Mouse (Mus musculus): ENCODE results near the gene Cep290. TPM values are rescaled to one million over a fixed set of nuclear protein-coding genes. Genes with fewer than 3 reads are reported as not detected.
"Not testable (repeated sequence)": the region's sequence is repeated elsewhere in the genome, so short reads cannot be mapped to it uniquely, and the experiment has no call there.

Gene Cep290
- 23.3 and 27.1 TPM in 2 replicates for total RNA-seq (2017)

- peak; percentile 91 to 93 for ATAC-seq (replicated peaks in 1 of 2; ENCODE audit: insufficient read depth in 1 of 2, low FRiP score in 2 of 2, low TSS enrichment in 1 of 2, low read depth in 1 of 2, poor library complexity in 2 of 2, severe bottlenecking in 2 of 2)
Observed at GRCm38 (mm10) chr10:100487097-100487978, at the start of gene Cep290, which contains the start of gene Tmtc3. Cep290 (plus strand) TSS chr10:100487558. Tmtc3 (minus strand) TSS chr10:100487350.

- no peak for ATAC-seq (replicated peaks in 1 of 2; ENCODE audit: insufficient read depth in 1 of 2, low FRiP score in 2 of 2, low TSS enrichment in 1 of 2, low read depth in 1 of 2, poor library complexity in 2 of 2, severe bottlenecking in 2 of 2)
Observed at GRCm38 (mm10) chr10:100449394-100449793, 38.0 kb upstream of the Cep290 start.

DNA sequence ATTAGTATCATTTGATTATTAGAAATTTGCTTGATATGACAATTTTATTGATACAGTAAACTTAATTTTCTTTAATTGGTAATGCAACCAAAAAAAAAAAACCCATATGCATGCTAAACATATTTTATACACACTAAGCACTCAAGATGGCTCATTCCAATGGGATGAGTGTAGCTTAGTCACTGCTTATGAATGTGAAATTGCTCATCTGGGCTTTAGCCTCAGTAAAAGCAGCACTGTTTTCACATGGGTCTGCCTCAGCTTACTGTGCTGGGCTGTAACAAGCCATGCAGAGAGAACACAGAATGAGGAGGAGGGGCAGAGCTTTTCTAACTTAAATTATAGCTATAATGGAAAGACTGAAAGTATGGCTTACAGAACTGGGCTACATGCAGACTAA is 26.8 kb upstream of the Cep290 start:
- ATAC-seq (replicated peaks in 1 of 2; ENCODE audit: insufficient read depth in 1 of 2, low FRiP score in 2 of 2, low TSS enrichment in 1 of 2, low read depth in 1 of 2, poor library complexity in 2 of 2, severe bottlenecking in 2 of 2) = no peak

DNA sequence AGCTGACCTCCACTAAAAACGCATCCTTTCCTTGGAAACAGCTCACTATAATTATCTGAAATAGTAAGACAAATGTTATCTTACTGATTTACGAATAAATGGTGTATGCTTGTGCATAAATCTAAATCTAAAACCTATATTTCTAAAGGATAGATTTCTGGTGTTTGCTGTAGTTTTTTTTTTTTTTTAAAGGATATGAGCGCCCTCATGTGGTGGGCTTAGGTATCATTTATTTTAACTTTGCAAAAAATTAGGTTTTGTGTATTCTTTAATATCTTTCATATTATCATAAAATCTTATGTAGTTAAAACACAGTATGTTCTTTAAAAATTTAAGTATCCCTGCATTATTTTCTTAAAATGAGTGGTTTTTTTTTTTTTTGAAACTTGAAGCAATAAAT is 12.3 kb upstream of the Cep290 start:
- no peak for ATAC-seq (replicated peaks in 1 of 2; ENCODE audit: insufficient read depth in 1 of 2, low FRiP score in 2 of 2, low TSS enrichment in 1 of 2, low read depth in 1 of 2, poor library complexity in 2 of 2, severe bottlenecking in 2 of 2)

DNA sequence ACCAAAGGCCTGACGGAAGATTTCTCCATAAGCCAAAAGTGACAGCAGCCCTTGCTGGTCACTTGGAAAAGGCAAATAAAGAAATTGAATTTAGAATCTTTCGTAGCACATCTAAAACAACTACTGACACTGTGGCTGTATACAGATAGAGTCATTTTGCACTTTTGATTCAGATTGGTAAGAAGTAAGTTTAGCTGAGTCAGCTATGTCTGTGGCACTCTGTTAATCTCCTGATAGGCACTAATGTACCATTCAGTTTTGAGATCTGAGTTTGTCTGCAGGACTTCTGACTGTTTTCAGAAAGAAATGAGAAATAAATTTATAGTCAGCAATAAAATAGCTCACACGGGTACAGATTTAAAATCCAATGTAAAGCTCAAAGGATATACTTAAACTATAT is 7.8 kb upstream of the Cep290 start:
- ATAC-seq (replicated peaks in 1 of 2; ENCODE audit: insufficient read depth in 1 of 2, low FRiP score in 2 of 2, low TSS enrichment in 1 of 2, low read depth in 1 of 2, poor library complexity in 2 of 2, severe bottlenecking in 2 of 2) = no peak

DNA sequence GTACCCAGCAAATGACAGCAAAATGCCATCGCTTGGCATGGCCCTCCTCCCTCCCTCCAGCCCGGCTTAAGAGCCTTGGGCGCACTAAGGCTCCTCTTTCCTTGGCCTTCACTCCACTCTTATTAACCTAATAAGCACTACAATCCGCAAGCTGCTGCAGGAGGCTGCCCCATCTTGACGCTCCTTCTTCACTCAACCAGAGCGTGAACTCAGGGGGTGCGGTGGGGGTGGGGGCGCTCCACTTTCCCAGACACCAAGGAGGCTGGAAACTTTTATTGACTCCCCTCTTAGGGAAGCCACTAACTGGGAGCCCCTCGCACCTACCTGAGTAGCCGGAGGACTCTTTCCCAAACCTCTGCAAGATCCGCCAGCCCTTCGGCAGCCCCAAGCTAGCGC is 659 bp upstream of the Cep290 start:
- peak; percentile 49 to 57 for ATAC-seq (replicated peaks in 1 of 2; ENCODE audit: insufficient read depth in 1 of 2, low FRiP score in 2 of 2, low TSS enrichment in 1 of 2, low read depth in 1 of 2, poor library complexity in 2 of 2, severe bottlenecking in 2 of 2)

GRCm38 (mm10) chr10:100491916-100492315 is 4.6 kb downstream of the Cep290 start:
- ATAC-seq (replicated peaks in 1 of 2; ENCODE audit: insufficient read depth in 1 of 2, low FRiP score in 2 of 2, low TSS enrichment in 1 of 2, low read depth in 1 of 2, poor library complexity in 2 of 2, severe bottlenecking in 2 of 2) = no peak

- peak in 1 of 2 experiments; percentile 36; a peak in 1 of 4 replicates for ATAC-seq (replicated peaks in 1 of 2; ENCODE audit: insufficient read depth in 1 of 2, low FRiP score in 2 of 2, low TSS enrichment in 1 of 2, low read depth in 1 of 2, poor library complexity in 2 of 2, severe bottlenecking in 2 of 2)
Observed at GRCm38 (mm10) chr10:100498309-100498708, 11.0 kb downstream of the Cep290 start.

DNA sequence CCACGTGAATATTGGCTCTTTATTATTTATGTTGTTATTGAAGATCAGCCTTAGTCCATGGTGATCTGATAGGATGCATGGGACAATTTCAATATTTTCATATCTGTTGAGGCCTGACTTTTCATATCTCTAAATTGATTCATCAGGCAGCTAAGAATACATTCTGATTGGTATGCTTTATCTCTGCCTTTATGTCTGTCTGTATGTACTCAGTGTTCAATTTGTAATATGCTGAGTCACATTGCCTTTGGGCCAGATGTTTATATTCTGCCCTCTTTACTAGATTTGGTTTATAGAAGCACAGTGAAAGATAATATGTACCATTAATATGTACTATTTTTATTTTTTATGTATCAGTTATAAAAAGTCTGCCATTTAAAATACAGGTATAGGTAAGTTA is 20.8 kb downstream of the Cep290 start:
- no peak for ATAC-seq (replicated peaks in 1 of 2; ENCODE audit: insufficient read depth in 1 of 2, low FRiP score in 2 of 2, low TSS enrichment in 1 of 2, low read depth in 1 of 2, poor library complexity in 2 of 2, severe bottlenecking in 2 of 2)

- no peak for ATAC-seq (replicated peaks in 1 of 2; ENCODE audit: insufficient read depth in 1 of 2, low FRiP score in 2 of 2, low TSS enrichment in 1 of 2, low read depth in 1 of 2, poor library complexity in 2 of 2, severe bottlenecking in 2 of 2)
Observed at GRCm38 (mm10) chr10:100521617-100522016, 34.3 kb downstream of the Cep290 start.

DNA sequence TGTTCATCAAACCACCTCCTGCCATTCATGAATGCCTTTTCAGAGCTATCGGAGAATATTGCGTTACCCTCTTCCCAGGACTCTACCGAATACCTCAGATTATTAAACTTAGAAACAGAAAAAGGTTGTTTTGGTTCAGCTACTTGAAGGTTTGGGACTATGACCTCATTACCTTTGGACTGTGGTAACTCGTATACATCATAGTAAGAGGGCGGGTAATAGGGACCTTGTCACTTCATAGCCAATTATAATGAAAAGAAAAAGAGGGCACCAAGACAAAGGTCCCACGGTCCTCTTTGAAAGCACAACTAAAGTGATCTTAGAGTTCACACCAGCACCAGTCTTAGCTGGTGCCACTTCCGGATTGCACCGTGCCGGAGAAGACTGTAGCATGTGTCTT is 35.0 kb downstream of the Cep290 start:
- no peak for ATAC-seq (replicated peaks in 1 of 2; ENCODE audit: insufficient read depth in 1 of 2, low FRiP score in 2 of 2, low TSS enrichment in 1 of 2, low read depth in 1 of 2, poor library complexity in 2 of 2, severe bottlenecking in 2 of 2)

DNA sequence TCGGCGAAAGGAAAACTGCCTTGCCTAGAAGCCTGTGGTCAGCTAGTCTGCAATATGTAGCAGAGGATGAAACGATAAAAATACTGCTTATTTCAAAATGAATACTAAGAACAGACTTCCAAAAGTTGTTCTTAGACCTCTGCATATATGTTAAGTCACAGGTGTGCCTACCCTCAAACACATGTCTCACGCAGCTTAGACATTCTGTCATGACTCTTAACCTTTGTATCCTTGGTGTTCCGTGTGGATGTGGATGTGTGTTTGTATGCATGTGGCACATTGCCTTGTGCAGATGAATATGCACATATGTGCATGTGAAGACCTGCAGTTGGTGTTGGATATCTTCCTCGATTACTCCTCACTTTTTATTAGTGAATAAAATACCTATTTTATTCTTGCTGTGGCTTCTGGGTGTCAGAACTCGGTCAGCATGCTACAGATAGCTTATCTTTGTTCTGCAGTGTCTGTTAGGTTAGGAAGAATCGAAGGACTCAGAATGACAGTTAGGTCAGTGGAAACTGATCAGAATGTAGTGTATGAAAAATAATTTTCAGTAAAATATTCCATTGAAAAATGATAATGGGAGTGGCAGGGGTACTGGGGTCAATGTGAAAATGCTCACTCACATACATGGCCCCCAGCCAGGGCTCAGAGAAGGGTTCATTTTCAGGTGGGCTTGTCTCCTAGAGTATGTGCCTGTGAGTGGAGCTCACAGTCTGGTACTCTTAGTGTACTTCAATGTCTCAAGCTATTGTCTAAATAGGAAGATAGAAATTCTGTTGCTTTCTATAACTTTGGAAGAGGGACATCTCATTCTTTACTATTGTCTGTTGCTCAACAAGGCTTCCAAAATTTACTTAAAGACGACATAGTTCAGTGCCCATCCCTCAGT is 37.4 kb downstream of the Cep290 start:
- ATAC-seq (replicated peaks in 1 of 2; ENCODE audit: insufficient read depth in 1 of 2, low FRiP score in 2 of 2, low TSS enrichment in 1 of 2, low read depth in 1 of 2, poor library complexity in 2 of 2, severe bottlenecking in 2 of 2) = no peak

- ATAC-seq (replicated peaks in 1 of 2; ENCODE audit: insufficient read depth in 1 of 2, low FRiP score in 2 of 2, low TSS enrichment in 1 of 2, low read depth in 1 of 2, poor library complexity in 2 of 2, severe bottlenecking in 2 of 2) = no peak
Observed at GRCm38 (mm10) chr10:100556566-100557175, 69.3 kb downstream of the Cep290 start.

- not testable (repeated sequence) for ATAC-seq (replicated peaks in 1 of 2; ENCODE audit: insufficient read depth in 1 of 2, low FRiP score in 2 of 2, low TSS enrichment in 1 of 2, low read depth in 1 of 2, poor library complexity in 2 of 2, severe bottlenecking in 2 of 2)
Observed at GRCm38 (mm10) chr10:100560194-100560883, 73.0 kb downstream of the Cep290 start.

- no peak for ATAC-seq (replicated peaks in 1 of 2; ENCODE audit: insufficient read depth in 1 of 2, low FRiP score in 2 of 2, low TSS enrichment in 1 of 2, low read depth in 1 of 2, poor library complexity in 2 of 2, severe bottlenecking in 2 of 2)
Observed at GRCm38 (mm10) chr10:100564112-100564511, 76.8 kb downstream of the Cep290 start.

DNA sequence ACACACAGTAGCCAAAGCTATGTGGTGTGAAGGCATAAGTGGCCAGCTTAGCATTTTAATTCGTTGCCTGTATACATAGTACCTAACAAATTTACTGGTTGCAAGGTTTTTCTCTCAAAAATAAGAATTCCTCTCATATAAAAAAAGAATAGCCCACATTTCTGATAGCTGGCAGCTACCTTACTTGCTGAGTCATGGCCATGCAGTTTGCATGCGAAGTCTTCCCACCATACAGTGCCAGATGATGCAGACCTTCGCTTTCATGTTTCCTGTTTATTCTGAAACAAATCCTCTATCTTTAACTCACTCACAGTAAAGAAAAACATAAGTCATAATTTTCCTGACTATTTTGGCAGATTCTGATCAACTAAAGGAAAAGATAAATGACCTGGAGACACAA is 84.3 kb downstream of the Cep290 start:
- ATAC-seq (replicated peaks in 1 of 2; ENCODE audit: insufficient read depth in 1 of 2, low FRiP score in 2 of 2, low TSS enrichment in 1 of 2, low read depth in 1 of 2, poor library complexity in 2 of 2, severe bottlenecking in 2 of 2) = peak; percentile 56 to 82; a peak in 3 of 4 replicates

DNA sequence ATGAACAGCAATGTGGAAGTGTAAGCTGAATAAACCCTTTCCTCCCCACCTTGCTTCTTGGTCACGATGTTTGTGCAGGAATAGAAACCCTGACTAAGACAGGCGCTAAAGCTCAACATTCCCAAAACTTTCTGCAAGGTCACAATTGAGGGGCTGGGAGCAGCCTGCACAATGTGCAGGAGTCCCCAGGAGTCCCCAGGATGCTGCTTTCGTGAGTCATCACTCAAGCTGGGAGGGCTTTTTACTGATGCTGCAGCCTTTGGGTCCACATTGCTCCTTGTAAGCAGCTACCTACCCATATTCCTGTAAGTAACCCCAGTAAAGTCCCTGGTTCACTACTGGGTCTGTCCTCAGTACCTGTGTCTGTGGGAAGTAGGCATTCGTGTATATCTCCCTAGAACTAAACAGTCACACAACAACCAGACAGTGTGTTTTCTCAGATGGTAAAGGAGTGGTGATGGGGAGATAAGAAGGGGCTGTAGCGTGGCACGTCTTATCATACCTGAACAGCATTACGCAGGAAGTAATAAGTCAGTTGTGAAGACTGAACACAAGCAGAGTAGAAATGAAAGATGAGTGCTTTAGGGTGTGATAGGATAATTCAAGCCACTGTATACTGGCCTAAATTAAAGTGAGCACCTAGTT is 87.3 kb downstream of the Cep290 start:
- peak in 1 of 2 experiments; percentile 42; a peak in 1 of 4 replicates for ATAC-seq (replicated peaks in 1 of 2; ENCODE audit: insufficient read depth in 1 of 2, low FRiP score in 2 of 2, low TSS enrichment in 1 of 2, low read depth in 1 of 2, poor library complexity in 2 of 2, severe bottlenecking in 2 of 2)

Measured in hematopoietic stem cell, adult 5-6 weeks (primary cell).